Mouse (Mus musculus) MEL (cell line): ENCODE data around the gene Arel1. TPM values are rescaled to one million over a fixed set of nuclear protein-coding genes. Genes with fewer than 3 reads are reported as not detected.

ENCODE experiments used
- DNase-seq: peaks from one replicate; pipeline ENCODE4 v3.0.0; 2011; ENCODE audit warnings: low read depth, low spot score
- H3K27ac ChIP-seq: 2 replicates; pipeline ENCODE4 v1.5.1; 2012; ENCODE audit warnings: low read depth, mild to moderate bottlenecking, control low read depth, low read length, moderate library complexity; ENCODE audit not compliant: control insufficient read depth
- H3K27me3 ChIP-seq, 2 experiments: fragments of 150-350 bp in 1 of 2; sonication (generic) in 1 of 2; 2 replicates each; pipeline ENCODE4 v1.6.1; 2012; ENCODE audit warnings: low read length in 2 of 2, mild to moderate bottlenecking in 2 of 2, improper control_type of control experiment in 1 of 2, moderate library complexity in 1 of 2; ENCODE audit not compliant: insufficient read depth in 2 of 2, control insufficient read depth in 1 of 2
- H3K36me3 ChIP-seq, 2 experiments: 2 replicates each; pipeline ENCODE4 v1.6.1; 2012 to 2014; ENCODE audit warnings: low read length in 2 of 2, improper control_type of control experiment in 1 of 2, inconsistent platforms in 1 of 2, mild to moderate bottlenecking in 1 of 2; ENCODE audit not compliant: insufficient read depth in 2 of 2, control insufficient read depth in 1 of 2
- H3K4me1 ChIP-seq, 2 experiments: fragments of 150-350 bp in 1 of 2; sonication (generic) in 1 of 2; 2 replicates each; pipeline ENCODE4 v1.6.1; 2012; ENCODE audit warnings: low read length in 2 of 2, improper control_type of control experiment in 1 of 2, mild to moderate bottlenecking in 1 of 2; ENCODE audit not compliant: insufficient read depth in 2 of 2, control insufficient read depth in 1 of 2
- H3K4me3 ChIP-seq, 2 experiments: fragments of 150-350 bp in 1 of 2; sonication (generic) in 1 of 2; 2 replicates each; pipeline ENCODE4 v1.5.1; 2012; ENCODE audit warnings: low read depth in 2 of 2, low read length in 2 of 2, mild to moderate bottlenecking in 2 of 2, moderate library complexity in 2 of 2, control low read depth in 1 of 2, improper control_type of control experiment in 1 of 2; ENCODE audit not compliant: control insufficient read depth in 1 of 2, insufficient read depth in 1 of 2
- H3K79me2 ChIP-seq: 2 replicates; pipeline ENCODE4 v1.6.1; 2012; ENCODE audit warnings: mild to moderate bottlenecking, low read length, moderate library complexity; ENCODE audit not compliant: control insufficient read depth, poor library complexity, insufficient read depth
- H3K9ac ChIP-seq: 2 replicates; pipeline ENCODE4 v1.6.1; 2012; ENCODE audit warnings: low read depth, mild to moderate bottlenecking, control low read depth, low read length, moderate library complexity; ENCODE audit not compliant: control insufficient read depth, poor library complexity, severe bottlenecking
- H3K9me3 ChIP-seq: fragments of 150-350 bp; sonication (generic); replicated peaks from 2 replicates; pipeline ENCODE4 v1.6.1; 2012; ENCODE audit warnings: mild to moderate bottlenecking, low read length, improper control_type of control experiment, moderate library complexity; ENCODE audit not compliant: insufficient read depth
- ETS1 ChIP-seq: IDR thresholded peaks from 2 replicates; pipeline ENCODE4 v1.6.1; 2012; ENCODE audit warnings: low read depth, mild to moderate bottlenecking, inconsistent platforms, low read length, improper control_type of control experiment, moderate library complexity
- KAT2A ChIP-seq: conservative IDR thresholded peaks from 2 replicates; pipeline ENCODE4 v1.6.1; 2012; ENCODE audit warnings: low read depth, low read length, improper control_type of control experiment, inconsistent platforms
- MAFK ChIP-seq: IDR thresholded peaks from 2 replicates; pipeline ENCODE4 v1.6.1; 2011; ENCODE audit warnings: low read depth, mild to moderate bottlenecking, low read length, improper control_type of control experiment, borderline replicate concordance
- MAX ChIP-seq: IDR thresholded peaks from 2 replicates; pipeline ENCODE4 v1.6.1; 2011; ENCODE audit warnings: low read length, improper control_type of control experiment
- MAZ ChIP-seq: IDR thresholded peaks from 2 replicates; pipeline ENCODE4 v1.6.1; 2012; ENCODE audit warnings: low read depth, mild to moderate bottlenecking, inconsistent platforms, low read length, improper control_type of control experiment
- MXI1 ChIP-seq: IDR thresholded peaks from 2 replicates; pipeline ENCODE4 v1.6.1; 2011; ENCODE audit warnings: mild to moderate bottlenecking, low read depth, low read length, improper control_type of control experiment
- MYC ChIP-seq: IDR thresholded peaks from 2 replicates; pipeline ENCODE4 v1.6.1; 2011; ENCODE audit warnings: low read depth, mild to moderate bottlenecking, low read length, improper control_type of control experiment, moderate library complexity
- NRF1 ChIP-seq: IDR thresholded peaks from 2 replicates; pipeline ENCODE4 v1.6.1; 2014; ENCODE audit warnings: low read depth, mild to moderate bottlenecking, inconsistent platforms, low read length, improper control_type of control experiment, moderate library complexity; ENCODE audit not compliant: poor library complexity, insufficient read depth, severe bottlenecking
- POLR2A ChIP-seq, 2 experiments: IDR thresholded peaks; 2 replicates each; pipeline ENCODE4 v1.6.1; 2011 to 2012; ENCODE audit warnings: low read length in 2 of 2, mild to moderate bottlenecking in 2 of 2, control low read depth in 1 of 2, improper control_type of control experiment in 1 of 2, low read depth in 1 of 2, moderate library complexity in 1 of 2; ENCODE audit not compliant: control insufficient read depth in 1 of 2, insufficient read depth in 1 of 2, poor library complexity in 1 of 2
- RCOR1 ChIP-seq: IDR thresholded peaks from 2 replicates; pipeline ENCODE4 v1.6.1; 2012; ENCODE audit warnings: low read depth, mild to moderate bottlenecking, inconsistent platforms, low read length, improper control_type of control experiment
- SIN3A ChIP-seq: IDR thresholded peaks from 2 replicates; pipeline ENCODE4 v1.6.1; 2012; ENCODE audit warnings: low read length, improper control_type of control experiment, inconsistent platforms
- TAL1 ChIP-seq: IDR thresholded peaks from 2 replicates; pipeline ENCODE4 v1.6.1; 2012; ENCODE audit warnings: mild to moderate bottlenecking, inconsistent platforms, low read length, moderate library complexity, mixed read lengths
- TBP ChIP-seq: IDR thresholded peaks from 2 replicates; pipeline ENCODE4 v1.8.0; 2011; ENCODE audit warnings: low read depth, low read length, improper control_type of control experiment
- UBTF ChIP-seq: IDR thresholded peaks from 2 replicates; pipeline ENCODE4 v1.6.1; 2012; ENCODE audit warnings: low read depth, mild to moderate bottlenecking, inconsistent platforms, low read length, improper control_type of control experiment, moderate library complexity, borderline replicate concordance; ENCODE audit not compliant: insufficient read depth
- ZNF384 ChIP-seq: IDR thresholded peaks from 2 replicates; pipeline ENCODE4 v1.6.1; 2012; ENCODE audit warnings: low read depth, mild to moderate bottlenecking, inconsistent platforms, low read length, improper control_type of control experiment
- polyA plus RNA-seq, 2 experiments: library from polyadenylated mRNA; stranded (reverse) in 1 of 2; unstranded in 1 of 2; fragments of >175 nt in 1 of 2; fragments of >200 nt in 1 of 2; gene quantifications; 2 replicates each; pipeline versions ENCODE4 v1.2.1 to v1.2.4; 2012; ENCODE audit warnings: low replicate concordance in 2 of 2, low read depth in 1 of 2; ENCODE audit not compliant: insufficient read length in 2 of 2, insufficient read depth in 1 of 2, missing spikeins in 1 of 2
- total RNA-seq: library from RNA; depleted of rRNA; stranded (reverse); fragments of 300-350 nt; gene quantifications from 2 replicates; pipeline ENCODE4 v1.2.3, GENCODE M21; 2012

Arel1 gene
- total and polyA plus RNA-seq, 3 experiments: 37.2 to 82.5 (median 45.0) TPM

- no peak overlapping the region for H3K9ac ChIP-seq
- no peak overlapping the region for H3K4me3 ChIP-seq
- no peaks in the 10 kb centered on the region; a peak in 1 of 4 replicates for H3K4me1 ChIP-seq
- H3K79me2 ChIP-seq: peaks cover 37% of the 10 kb centered on the region
- no peaks in the 10 kb centered on the region for H3K9me3 ChIP-seq
- DNase-seq: no peak
- no peak overlapping the region for H3K27ac ChIP-seq
- H3K36me3 ChIP-seq: peaks cover 9 to 15% of the 10 kb centered on the region in 2 experiments
- no peaks in the 10 kb centered on the region for H3K27me3 ChIP-seq
- TF ChIP-seq ETS1: no peak
- TF ChIP-seq ZNF384: no peak
- no peak for TF ChIP-seq MYC
- no peak for TF ChIP-seq RCOR1
These were observed 35.5 kb upstream of the Arel1 start for GRCm38 (mm10) chr12:85006206-85006605.

- peaks cover 53% of the 10 kb centered on the region for H3K79me2 ChIP-seq
- peaks cover 8 to 10% of the 10 kb centered on the region in 2 experiments for H3K4me1 ChIP-seq
- no peak for TF ChIP-seq MAX
- peak; percentile 79 for TF ChIP-seq MXI1
- no peak for TF ChIP-seq MAZ
- no peak for TF ChIP-seq MAFK
- peak; percentile 86 for TF ChIP-seq SIN3A
- TF ChIP-seq NRF1: no peak
- no peak for TF ChIP-seq TBP
These were observed 28.4 kb upstream of the Arel1 start for GRCm38 (mm10) chr12:84999053-84999452.

DNA sequence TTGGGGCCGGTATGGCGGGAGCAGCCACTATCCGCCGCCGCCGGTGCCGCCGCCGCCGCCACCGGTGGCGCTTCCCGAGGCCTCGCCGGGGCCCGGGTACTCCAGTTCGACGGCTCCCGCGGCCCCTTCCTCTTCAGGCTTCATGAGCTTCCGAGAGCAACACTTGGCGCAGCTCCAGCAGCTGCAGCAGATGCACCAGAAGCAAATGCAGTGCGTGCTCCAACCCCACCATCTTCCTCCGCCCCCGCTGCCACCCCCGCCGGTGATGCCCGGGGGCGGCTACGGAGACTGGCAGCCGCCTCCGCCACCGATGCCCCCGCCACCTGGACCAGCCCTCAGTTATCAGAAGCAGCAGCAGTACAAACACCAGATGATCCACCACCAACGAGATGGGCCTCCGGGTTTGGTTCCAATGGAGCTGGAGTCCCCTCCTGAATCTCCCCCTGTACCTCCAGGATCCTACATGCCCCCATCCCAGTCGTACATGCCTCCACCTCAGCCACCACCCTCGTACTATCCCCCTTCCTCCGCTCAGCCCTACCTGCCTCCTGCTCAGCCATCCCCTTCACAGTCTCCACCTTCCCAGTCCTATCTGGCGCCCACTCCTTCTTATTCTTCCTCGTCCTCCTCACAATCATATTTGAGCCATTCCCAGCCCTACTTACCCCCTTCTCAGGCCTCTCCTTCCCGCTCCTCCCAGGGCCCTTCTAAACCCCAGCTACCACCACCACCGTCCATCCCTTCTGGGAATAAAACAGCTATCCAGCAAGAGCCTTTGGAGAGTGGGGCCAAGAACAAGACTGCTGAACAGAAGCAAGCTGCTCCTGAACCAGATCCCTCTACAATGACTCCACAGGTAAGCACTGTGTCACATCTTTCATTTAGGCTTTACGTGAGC, 26.1 kb upstream of the Arel1 start:
- H3K36me3 ChIP-seq: peaks cover 2 to 23% of the 10 kb centered on the region in 2 experiments; a peak in 3 of 4 replicates
- no peaks in the 10 kb centered on the region; a peak in 1 of 4 replicates for H3K27me3 ChIP-seq
- peak overlapping the region; percentile 70 for H3K27ac ChIP-seq
- H3K4me3 ChIP-seq: peak overlapping the region; percentile 59 to 69
- peaks cover 8 to 10% of the 10 kb centered on the region in 2 experiments for H3K4me1 ChIP-seq
- H3K79me2 ChIP-seq: peaks cover 42% of the 10 kb centered on the region
- no peaks in the 10 kb centered on the region for H3K9me3 ChIP-seq
- peak overlapping the region; percentile 95 for H3K9ac ChIP-seq
- TF ChIP-seq MAX: 0 out of 2 replicates have a peak, but pooled peaks have one; percentile 12
- TF ChIP-seq UBTF: no peak
- TF ChIP-seq KAT2A: no peak
- TF ChIP-seq MXI1: no peak; the same call in 1 of the 2 replicates
- TF ChIP-seq POLR2A (IDR thresholded peaks at IDR 0.05; ENCODE audit: control insufficient read depth in 1 of 2, insufficient read depth in 1 of 2, low read depth in 1 of 2, low read length in 2 of 2, poor library complexity in 1 of 2): peak in 1 of 2 experiments; percentile 40; a peak in 2 of 4 replicates
- peak; percentile 35 for TF ChIP-seq TAL1
- DNase-seq: peak; percentile 75

More at GRCm38 (mm10) chr12:84999053-84999452, 28.4 kb upstream of the Arel1 start:
- Histone ChIP-seq H3K27ac (no peak overlapping the region), H3K9ac (no peak overlapping the region), H3K4me3 (peak overlapping the region; percentile 7 to 16; a peak in 2 of 4 replicates), H3K9me3 (no peaks in the 10 kb centered on the region), H3K36me3 (peaks cover 3 to 26% of the 10 kb centered on the region in 2 experiments; a peak in 3 of 4 replicates), H3K27me3 (no peaks in the 10 kb centered on the region)
- DNase-seq: peak; percentile 31
